Mouse (Mus musculus): ENCODE results near the gene Kcnj14.

The Kcnj14 gene

GRCm38 (mm10) chr7:45832428-45832827 is 7.8 kb upstream of the Kcnj14 start:
- DNase-seq (ENCODE audit: low spot score), result no peak

GRCm38 (mm10) chr7:45831128-45831525 is 6.5 kb upstream of the Kcnj14 start:
- no peak for DNase-seq (ENCODE audit: low spot score)

- DNase-seq (ENCODE audit: low spot score), result peak; percentile 88
These were observed 6.0 kb upstream of the Kcnj14 start, which contains the start of gene Grwd1 for GRCm38 (mm10) chr7:45830427-45831127. Gene Grwd1, minus strand, starts transcription at chr7:45830944.

GRCm38 (mm10) chr7:45826631-45827030 is 2.0 kb upstream of the Kcnj14 start:
- DNase-seq (ENCODE audit: low spot score), result no peak

- DNase-seq (ENCODE audit: low spot score), result no peak
These were observed 3.7 kb downstream of the Kcnj14 start for GRCm38 (mm10) chr7:45820913-45821312.

- no peak for DNase-seq (ENCODE audit: low spot score)
These were observed 4.7 kb downstream of the Kcnj14 start for GRCm38 (mm10) chr7:45819843-45820242.

- no peak for DNase-seq (ENCODE audit: low spot score)
These were observed 8.6 kb downstream of the Kcnj14 start for GRCm38 (mm10) chr7:45815984-45816351.

GRCm38 (mm10) chr7:45815323-45815983 is 9.1 kb downstream of the Kcnj14 start:
- DNase-seq (ENCODE audit: low spot score), result peak; percentile 49

GRCm38 (mm10) chr7:45814841-45815240 is 9.7 kb downstream of the Kcnj14 start:
- DNase-seq (ENCODE audit: low spot score), result no peak

GRCm38 (mm10) chr7:45813787-45814779 is 10.5 kb downstream of the Kcnj14 start, which contains the start of gene Cyth2:
Gene Cyth2, minus strand, starts transcription at chr7:45814581.
- DNase-seq (ENCODE audit: low spot score), result peak; percentile 99

GRCm38 (mm10) chr7:45812921-45813320 is 11.7 kb downstream of the Kcnj14 start:
- DNase-seq (ENCODE audit: low spot score), result no peak

- peak; percentile 47 for DNase-seq (ENCODE audit: low spot score)
These were observed 15.1 kb downstream of the Kcnj14 start for GRCm38 (mm10) chr7:45809276-45810075.

GRCm38 (mm10) chr7:45808471-45808870 is 16.1 kb downstream of the Kcnj14 start:
- peak; percentile 59 for DNase-seq (ENCODE audit: low spot score)

GRCm38 (mm10) chr7:45805941-45806340 is 18.6 kb downstream of the Kcnj14 start:
- DNase-seq (ENCODE audit: low spot score), result no peak

- no peak for DNase-seq (ENCODE audit: low spot score)
These were observed 22.0 kb downstream of the Kcnj14 start for GRCm38 (mm10) chr7:45802551-45802950.

- DNase-seq (ENCODE audit: low spot score), result peak; percentile 97
These were observed 23.2 kb downstream of the Kcnj14 start for GRCm38 (mm10) chr7:45801348-45801747.

GRCm38 (mm10) chr7:45800546-45801204 is 23.9 kb downstream of the Kcnj14 start:
- peak; percentile 69 for DNase-seq (ENCODE audit: low spot score)

- DNase-seq (ENCODE audit: low spot score), result no peak
These were observed 24.6 kb downstream of the Kcnj14 start for GRCm38 (mm10) chr7:45800001-45800400.

GRCm38 (mm10) chr7:45798931-45799330 is 25.7 kb downstream of the Kcnj14 start:
- DNase-seq (ENCODE audit: low spot score), result no peak

- peak; percentile 73 for DNase-seq (ENCODE audit: low spot score)
These were observed 26.1 kb downstream of the Kcnj14 start for GRCm38 (mm10) chr7:45798511-45798836.

Data from testis, postnatal 10 days (tissue).